Mouse (Mus musculus) cerebellum, adult 2 months (tissue): Measurements from ENCODE around the gene Fam131b. TPM values are rescaled to one million over a fixed set of nuclear protein-coding genes. Genes with fewer than 3 reads are reported as not detected.

Source experiments
- DNase-seq, 2 experiments: peaks; one replicate each; pipeline ENCODE4 v3.0.0; 2021
- H3K27ac ChIP-seq: fragments of 200-500 bp; 2 replicates; pipeline ENCODE4 v1.5.1; 2012; ENCODE audit warnings: low read length, control low read depth, inconsistent platforms; ENCODE audit not compliant: insufficient read depth
- H3K27me3 ChIP-seq: fragments of 200-500 bp; 2 replicates; pipeline ENCODE4 v1.6.1; 2012; ENCODE audit warnings: inconsistent platforms, mild to moderate bottlenecking, low read length, moderate library complexity; ENCODE audit not compliant: control insufficient read depth, insufficient read depth
- H3K4me1 ChIP-seq: fragments of 200-500 bp; 2 replicates; pipeline ENCODE4 v1.6.1; 2011; ENCODE audit warnings: low read length; ENCODE audit not compliant: control insufficient read depth, insufficient read depth
- H3K4me3 ChIP-seq: fragments of 200-500 bp; replicated peaks from 2 replicates; pipeline ENCODE3; 2011; ENCODE audit warnings: mild to moderate bottlenecking, low read depth, low read length, control low read depth; ENCODE audit not compliant: insufficient read depth
- CTCF ChIP-seq: fragments of 200-500 bp; IDR thresholded peaks from 2 replicates; pipeline ENCODE4 v1.5.1; 2011; ENCODE audit warnings: low read depth, mild to moderate bottlenecking, control low read depth, low read length, moderate library complexity, borderline replicate concordance; ENCODE audit not compliant: insufficient read depth
- POLR2A ChIP-seq: fragments of 200-500 bp; IDR thresholded peaks from 2 replicates; pipeline ENCODE4 v1.6.1; 2011; ENCODE audit warnings: low read length, control low read depth, borderline replicate concordance; ENCODE audit not compliant: insufficient read depth
- WGBS: fragments of 180-500 bp; shearing (Covaris S2); methylation state at CpG from one replicate; pipeline ENCODE4 v1.1.7; 2018; 5-methylcytosine and 5-hydroxymethylcytosine counted together
- polyA plus RNA-seq: library from polyadenylated mRNA; depleted of rRNA; stranded (reverse); fragments of >200 nt; gene quantifications from 2 replicates; pipeline ENCODE4 v1.2.3, GENCODE M21; 2012; rRNA removed

Fam131b gene
- 102 and 117 TPM in 2 replicates for polyA plus RNA-seq

DNA sequence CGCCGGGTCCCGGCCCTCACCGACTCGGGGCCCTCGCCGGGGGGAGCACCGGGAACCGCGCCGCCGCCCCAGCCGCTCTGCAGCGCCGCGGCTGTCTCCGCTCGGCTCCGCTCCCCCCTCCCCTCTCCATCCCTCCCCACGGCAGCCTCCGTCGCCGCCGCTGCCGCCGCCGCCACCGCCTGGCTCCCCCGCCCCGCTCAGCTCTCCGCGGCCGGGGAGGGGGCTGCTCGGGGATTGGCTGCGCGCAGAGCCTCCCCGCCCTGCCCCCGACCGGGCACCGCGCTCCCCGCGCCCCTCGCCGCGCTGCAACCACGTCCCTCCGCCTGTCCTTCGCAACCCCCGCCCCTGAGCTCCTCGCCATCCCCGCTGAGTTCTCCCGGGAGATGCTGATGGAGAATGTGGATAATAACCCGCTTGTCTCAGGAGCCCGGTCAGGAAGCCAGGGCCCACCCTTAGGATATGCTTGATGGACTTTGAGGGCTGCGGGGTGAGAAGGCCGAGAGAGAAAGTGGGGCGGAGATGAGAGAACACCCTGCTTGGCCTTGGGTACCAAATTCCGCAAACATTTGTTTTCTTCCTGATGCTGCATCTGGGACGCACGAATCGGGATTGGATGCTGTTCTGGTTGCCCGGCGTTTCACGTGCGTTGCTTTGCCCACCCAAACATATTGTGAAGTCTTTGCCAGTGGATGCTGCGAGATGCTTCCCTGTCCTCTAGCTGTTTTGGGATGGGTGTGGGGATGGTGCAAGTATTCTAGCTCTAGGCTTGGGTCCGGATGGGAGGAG lies at the start of gene Fam131b:
Fam131b (minus strand) TSS at position 162 of the 786 bp plus-strand sequence.
- H3K27me3 ChIP-seq: no peaks in the 10 kb centered on the region
- peaks cover 6% of the 10 kb centered on the region; the same call in 1 of the 2 replicates for H3K4me1 ChIP-seq
- no peak for TF ChIP-seq CTCF
- TF ChIP-seq POLR2A: peak; percentile 61
- WGBS: 1% methylated on average over 45 of the region's 68 CpGs
- peak within 1 kb of the TSS; percentile 98 for H3K27ac ChIP-seq
- DNase-seq: peak; percentile 87 to 89
- H3K4me3 ChIP-seq: peak within 1 kb of the TSS; percentile 98

DNA sequence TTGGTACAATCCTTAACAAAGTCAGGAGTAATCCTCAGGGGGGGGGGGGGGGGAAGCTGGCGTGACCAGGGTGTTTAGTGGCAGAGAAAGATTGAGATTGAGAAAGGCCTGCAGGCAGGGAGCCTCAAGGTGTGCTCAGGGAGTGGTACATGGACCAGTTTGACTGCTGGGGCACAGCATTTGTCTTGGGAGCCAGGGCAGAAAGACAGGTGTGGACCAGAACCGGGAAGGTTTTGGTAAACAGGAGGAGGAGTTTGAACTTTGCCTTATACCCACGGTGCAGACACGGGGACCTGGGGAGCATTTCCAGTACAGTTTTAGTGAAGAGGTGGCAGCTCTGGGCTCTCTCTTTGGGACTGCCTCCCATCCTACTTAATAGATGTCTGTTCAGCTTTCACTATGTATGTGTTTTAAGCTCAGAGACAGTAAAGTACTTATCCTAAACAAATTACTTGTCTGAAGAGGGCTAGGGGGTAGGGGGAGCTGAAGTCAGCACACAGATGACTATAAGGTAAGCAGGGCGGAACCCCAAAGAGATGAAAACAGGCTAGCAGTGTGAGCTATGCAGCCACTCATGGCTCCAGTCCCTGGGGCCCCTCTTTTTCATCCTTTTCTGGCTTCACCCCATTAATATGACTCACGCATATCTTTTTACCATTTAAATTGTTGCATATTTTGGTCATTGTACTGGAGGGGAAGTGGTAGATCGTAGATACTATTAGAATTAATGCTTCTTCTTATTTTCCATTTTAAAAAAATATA lies 49.4 kb upstream of the Fam131b start:
- DNase-seq: peak in 1 of 2 experiments; percentile 18
- 42% methylated on average over 7 of the region's 7 CpGs for WGBS
- no peak for TF ChIP-seq CTCF
- no peak for TF ChIP-seq POLR2A

DNA sequence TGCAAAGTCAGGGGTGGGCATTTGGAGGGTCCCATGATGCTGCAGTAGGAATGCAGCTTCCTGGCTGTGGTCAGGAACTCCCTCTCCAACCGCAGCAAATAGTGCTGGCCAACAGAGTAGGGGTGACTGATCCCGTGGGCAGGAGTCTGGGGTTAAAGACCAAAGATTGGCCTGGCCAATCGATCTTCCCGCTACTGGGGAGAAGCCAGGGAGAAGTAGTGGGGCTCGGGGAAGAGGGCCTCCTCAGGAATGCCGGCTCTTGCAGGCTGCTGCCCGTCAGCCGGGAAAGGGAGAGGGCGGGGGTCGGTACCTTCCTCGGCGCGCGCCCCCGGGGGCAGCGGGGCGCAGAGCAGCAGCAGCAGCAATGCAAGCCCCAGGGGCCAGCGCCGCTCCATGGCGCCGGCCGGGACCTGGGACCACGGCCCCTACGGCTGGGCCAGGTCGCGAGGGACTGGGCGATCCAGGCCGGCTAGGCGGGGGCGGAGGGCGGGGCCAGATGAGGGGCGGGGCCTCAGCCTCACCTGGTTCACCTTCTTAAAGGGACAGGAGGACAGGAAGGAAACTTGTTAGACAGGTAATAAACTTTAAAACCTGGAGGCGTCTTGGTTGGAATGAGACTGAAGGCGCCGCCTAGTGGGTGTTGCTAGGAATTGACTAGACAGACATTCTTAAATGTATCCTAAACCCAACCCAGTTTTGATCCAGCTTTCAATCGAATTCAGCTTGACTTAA lies 48.5 kb upstream of the Fam131b start, which contains the start of gene Epha1:
Epha1 (minus strand) TSS at position 453 of the 732 bp plus-strand sequence.
- Histone ChIP-seq H3K4me3 (peak within 1 kb of the TSS; percentile 46), H3K27me3 (no peaks in the 10 kb centered on the region), H3K27ac (no peak within 1 kb of the TSS), H3K4me1 (peaks cover 4% of the 10 kb centered on the region)
- under 1% methylated on average over 32 of the region's 36 CpGs for WGBS
- peak; percentile 58 to 72 for DNase-seq
- TF ChIP-seq POLR2A (no peak), CTCF (peak; percentile 51; the same call in 1 of the 2 replicates)

More for the DNA sequence above, 49.4 kb upstream of the Fam131b start:
- peak overlapping the region; percentile 22 for H3K4me3 ChIP-seq
- peaks cover 4% of the 10 kb centered on the region for H3K4me1 ChIP-seq
- H3K27me3 ChIP-seq: no peaks in the 10 kb centered on the region
- no peak overlapping the region for H3K27ac ChIP-seq

DNA sequence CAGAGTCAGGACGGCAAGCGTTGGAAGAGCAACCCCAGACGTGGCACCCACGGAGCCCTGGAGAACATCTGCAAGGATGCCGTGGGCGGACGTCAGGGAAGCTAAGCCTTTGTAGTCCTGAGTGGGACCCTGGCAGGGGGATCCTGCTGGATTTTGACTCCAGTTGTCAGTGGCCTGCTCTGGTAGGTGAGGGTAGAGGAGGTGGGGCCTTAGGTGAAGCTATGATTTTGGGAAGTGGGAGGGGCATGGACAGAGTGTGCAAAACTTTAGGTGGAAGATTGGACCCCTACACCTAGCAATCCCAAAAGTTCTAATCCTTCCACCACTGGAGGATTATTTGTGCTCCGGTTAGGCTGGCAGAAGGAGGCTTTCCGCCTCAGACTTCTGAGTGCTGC lies 48.0 kb upstream of the Fam131b start:
- no peak for TF ChIP-seq CTCF
- TF ChIP-seq POLR2A: no peak
- Histone ChIP-seq H3K27ac (no peak overlapping the region), H3K4me1 (peaks cover 4% of the 10 kb centered on the region), H3K4me3 (no peak overlapping the region), H3K27me3 (no peaks in the 10 kb centered on the region)
- DNase-seq: no peak
- 56% methylated on average over 9 of the region's 9 CpGs for WGBS

DNA sequence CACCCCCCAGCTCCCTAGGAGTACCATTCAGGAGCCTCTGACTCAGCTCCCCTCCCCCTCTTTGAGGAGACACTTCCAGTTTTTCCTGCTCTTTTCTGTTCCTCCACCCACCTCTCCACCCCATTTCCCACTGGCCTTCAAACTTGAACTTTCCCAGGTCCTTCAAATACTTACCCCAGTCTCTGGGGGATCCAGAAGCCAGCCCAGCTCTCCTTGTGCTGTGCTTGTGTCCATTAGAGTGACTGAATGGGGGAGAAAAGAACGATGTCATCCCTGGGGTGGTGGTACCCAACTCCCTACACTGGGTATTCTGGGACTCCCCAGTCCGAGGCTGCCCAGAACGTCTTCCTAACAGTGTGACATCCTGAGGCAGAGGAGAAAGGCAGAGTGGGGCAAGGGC lies 47.6 kb upstream of the Fam131b start:
- peaks cover 4% of the 10 kb centered on the region for H3K4me1 ChIP-seq
- no peaks in the 10 kb centered on the region for H3K27me3 ChIP-seq
- DNase-seq: no peak
- WGBS: 37% methylated on average over 3 of the region's 3 CpGs
- TF ChIP-seq POLR2A: no peak
- no peak overlapping the region for H3K4me3 ChIP-seq
- H3K27ac ChIP-seq: no peak overlapping the region

DNA sequence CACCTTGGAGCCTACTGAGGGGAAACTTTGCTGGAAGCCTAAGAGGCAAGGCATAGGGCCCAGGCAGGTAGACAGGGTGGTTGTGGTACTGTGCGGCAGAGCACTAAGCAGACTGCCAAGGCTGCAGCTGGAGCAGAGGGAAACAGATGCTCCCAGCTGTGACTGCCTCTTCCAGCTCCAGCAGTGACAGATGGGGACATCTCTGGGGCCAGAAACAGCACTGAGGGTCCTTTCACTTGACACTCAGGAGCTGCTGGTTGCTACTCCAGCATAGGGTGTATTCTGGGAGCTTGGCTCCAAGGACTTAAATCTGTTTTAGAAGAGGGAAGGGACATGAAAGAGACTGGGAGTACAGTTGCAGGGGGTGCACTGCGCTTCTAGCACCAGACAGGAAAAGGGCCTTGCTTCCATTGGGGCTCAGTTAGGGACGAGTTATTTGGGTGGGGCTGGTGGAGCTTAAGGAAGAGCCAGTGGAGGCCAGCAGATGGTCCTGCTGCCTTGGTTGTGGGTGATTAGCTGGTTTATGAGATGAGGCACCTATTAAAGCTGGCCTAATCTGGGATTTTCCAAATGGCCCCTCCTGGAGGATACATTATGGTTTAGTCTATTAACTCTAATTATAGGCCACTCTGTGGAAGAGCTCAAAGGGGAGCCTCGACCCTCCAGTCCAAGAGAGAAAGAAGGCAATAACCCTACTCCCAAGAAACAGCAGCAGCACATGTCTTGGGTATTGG lies 46.4 kb upstream of the Fam131b start:
- peaks cover 4% of the 10 kb centered on the region for H3K4me1 ChIP-seq
- TF ChIP-seq POLR2A (no peak), CTCF (no peak)
- no peak overlapping the region for H3K27ac ChIP-seq
- H3K27me3 ChIP-seq: no peaks in the 10 kb centered on the region
- no peak overlapping the region for H3K4me3 ChIP-seq
- WGBS: 65% methylated on average over 4 of the region's 4 CpGs
- DNase-seq: no peak

DNA sequence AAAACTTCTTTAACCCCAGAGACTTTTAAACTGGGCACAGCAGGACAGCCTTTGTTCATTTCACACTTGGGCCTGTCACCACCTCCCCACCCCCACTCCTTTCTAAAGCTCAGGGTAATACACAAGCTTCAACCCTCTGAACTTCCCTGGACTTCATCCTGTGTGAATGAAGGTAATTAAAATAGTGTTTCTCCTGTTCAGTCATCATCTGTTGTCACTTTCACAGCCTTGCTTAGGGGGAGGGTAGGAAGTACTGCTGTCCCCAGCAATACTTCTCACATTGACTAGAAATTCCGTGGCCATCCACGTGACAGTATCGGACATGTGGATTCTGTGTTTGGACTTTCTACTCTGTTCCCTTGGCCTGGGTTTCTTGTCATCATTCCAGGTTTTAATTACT lies 45.4 kb upstream of the Fam131b start:
- no peak overlapping the region for H3K27ac ChIP-seq
- DNase-seq: no peak
- TF ChIP-seq CTCF (no peak), POLR2A (no peak)
- no peaks in the 10 kb centered on the region for H3K27me3 ChIP-seq
- H3K4me3 ChIP-seq: no peak overlapping the region
- WGBS: 18% methylated on average over 3 of the region's 3 CpGs
- H3K4me1 ChIP-seq: peaks cover 4% of the 10 kb centered on the region
